Mouse (Mus musculus): ENCODE data around the gene Ap3d1. TPM values are rescaled to one million over a fixed set of nuclear protein-coding genes. Genes with fewer than 3 reads are reported as not detected.

Ap3d1 gene
- polyA plus RNA-seq, 1 experiment from 2014 or later: 109 TPM

DNA sequence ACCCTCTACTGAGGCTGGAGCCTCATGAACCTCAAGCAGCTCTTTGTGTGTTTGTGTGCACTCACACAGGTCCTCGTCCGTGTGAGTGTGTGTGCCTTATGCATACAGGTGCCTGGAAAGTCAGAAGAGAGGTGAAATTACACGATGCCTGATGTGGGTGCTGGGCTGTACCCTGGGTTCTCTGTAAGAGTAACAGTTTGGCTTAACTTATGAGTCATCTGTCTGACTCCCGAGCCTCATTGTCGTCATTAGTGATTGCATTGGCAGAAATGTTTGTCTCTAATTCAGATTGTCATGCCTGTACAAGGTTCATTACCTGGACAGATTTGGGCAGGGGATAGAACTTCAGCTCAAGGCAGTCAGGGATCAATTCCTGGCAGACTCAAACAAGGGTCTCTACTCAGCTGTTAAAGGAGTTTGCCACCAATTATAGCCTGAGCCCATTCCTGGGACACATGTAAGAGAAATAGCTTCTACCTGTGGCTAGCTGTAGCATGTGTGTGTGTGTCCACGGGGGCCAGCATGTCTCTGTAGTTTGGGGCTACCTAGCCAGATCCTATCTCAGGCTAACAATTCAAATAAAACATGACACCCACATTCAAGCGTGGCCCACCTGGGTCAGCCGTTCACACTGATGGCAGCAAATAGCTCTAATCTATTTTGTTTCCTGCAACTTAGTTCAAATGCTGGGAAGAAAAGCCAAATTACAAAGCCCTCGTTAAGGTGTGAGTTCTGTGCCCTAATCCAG, 64.8 kb downstream of the Ap3d1 start:
- peak overlapping the region; percentile 63 for H3K9ac ChIP-seq
- H3K9me3 ChIP-seq: no peaks in the 10 kb centered on the region
- no peaks in the 10 kb centered on the region for H3K36me3 ChIP-seq
- peak overlapping the region; percentile 73 for H3K4me3 ChIP-seq
- WGBS: 43% methylated on average over 9 of the region's 9 CpGs
- H3K27ac ChIP-seq (replicated peaks): peak overlapping the region; percentile 93
- H3K4me1 ChIP-seq (replicated peaks): peaks cover 61% of the 10 kb centered on the region
- no peaks in the 10 kb centered on the region for H3K27me3 ChIP-seq
- ATAC-seq (ENCODE audit: low FRiP score, low read depth): no peak
- peak overlapping the region; percentile 89 for H3K4me2 ChIP-seq

GRCm38 (mm10) chr10:80676198-80676928, 65.7 kb downstream of the Ap3d1 start:
- no peaks in the 10 kb centered on the region for H3K27me3 ChIP-seq
- peaks cover 71% of the 10 kb centered on the region for H3K4me1 ChIP-seq (replicated peaks)
- peak overlapping the region; percentile 73 for H3K4me3 ChIP-seq
- H3K9me3 ChIP-seq: no peaks in the 10 kb centered on the region
- peak; percentile 94 for ATAC-seq (ENCODE audit: low FRiP score, low read depth)
- H3K27ac ChIP-seq (replicated peaks): peak overlapping the region; percentile 93
- WGBS: under 1% methylated on average over 63 of the region's 78 CpGs
- peaks cover 4% of the 10 kb centered on the region for H3K36me3 ChIP-seq
- peak overlapping the region; percentile 82 for H3K9ac ChIP-seq
- H3K4me2 ChIP-seq: peak overlapping the region; percentile 89

DNA sequence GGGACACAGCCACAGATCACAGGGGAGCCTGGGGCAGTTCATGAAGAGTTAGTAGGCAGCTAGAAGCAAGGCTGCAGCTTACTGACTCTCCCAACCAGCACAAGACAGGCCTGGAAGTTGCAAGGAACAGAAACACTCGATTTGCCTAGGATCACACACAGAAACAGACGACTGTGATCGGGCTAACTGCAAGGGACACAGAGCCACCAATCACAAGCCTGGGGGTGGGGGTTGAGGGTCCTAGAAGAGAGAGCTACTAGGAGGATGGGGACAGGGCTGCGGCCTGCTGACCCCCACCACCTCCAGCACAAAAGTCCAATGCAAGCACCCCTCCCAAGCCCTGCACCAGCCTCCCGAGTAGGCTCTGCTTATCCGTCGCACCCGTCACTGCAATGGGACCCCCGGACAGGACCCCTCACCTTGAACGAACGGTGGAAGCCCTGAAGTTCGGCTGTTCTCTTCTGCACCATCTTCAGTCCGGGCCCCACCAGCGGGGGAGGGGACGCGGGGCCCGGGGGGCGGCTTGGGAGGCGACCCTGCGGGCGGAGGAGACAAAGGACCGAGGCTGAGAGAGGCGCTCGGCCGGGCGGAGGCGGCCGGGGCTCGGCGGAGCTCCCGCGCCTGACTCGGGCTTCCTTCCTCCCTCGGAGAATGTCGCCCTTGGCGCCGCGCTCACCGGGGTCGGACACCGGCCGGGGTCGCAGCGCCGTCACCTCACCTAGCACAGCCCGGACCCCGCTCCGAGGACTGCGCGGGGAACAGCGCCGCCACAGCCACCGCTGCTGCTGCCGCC, 66.5 kb downstream of the Ap3d1 start:
- 1% methylated on average over 33 of the region's 54 CpGs for WGBS
- H3K4me3 ChIP-seq: peak overlapping the region; percentile 73
- ATAC-seq (ENCODE audit: low FRiP score, low read depth): peak; percentile 0; the same call in 1 of the 2 replicates
- peak overlapping the region; percentile 93 for H3K27ac ChIP-seq (replicated peaks)
- peak overlapping the region; percentile 82 for H3K9ac ChIP-seq
- peaks cover 77% of the 10 kb centered on the region for H3K4me1 ChIP-seq (replicated peaks)
- H3K4me2 ChIP-seq: peak overlapping the region; percentile 89
- peaks cover 11% of the 10 kb centered on the region for H3K36me3 ChIP-seq
- H3K9me3 ChIP-seq: no peaks in the 10 kb centered on the region
- H3K27me3 ChIP-seq: no peaks in the 10 kb centered on the region

DNA sequence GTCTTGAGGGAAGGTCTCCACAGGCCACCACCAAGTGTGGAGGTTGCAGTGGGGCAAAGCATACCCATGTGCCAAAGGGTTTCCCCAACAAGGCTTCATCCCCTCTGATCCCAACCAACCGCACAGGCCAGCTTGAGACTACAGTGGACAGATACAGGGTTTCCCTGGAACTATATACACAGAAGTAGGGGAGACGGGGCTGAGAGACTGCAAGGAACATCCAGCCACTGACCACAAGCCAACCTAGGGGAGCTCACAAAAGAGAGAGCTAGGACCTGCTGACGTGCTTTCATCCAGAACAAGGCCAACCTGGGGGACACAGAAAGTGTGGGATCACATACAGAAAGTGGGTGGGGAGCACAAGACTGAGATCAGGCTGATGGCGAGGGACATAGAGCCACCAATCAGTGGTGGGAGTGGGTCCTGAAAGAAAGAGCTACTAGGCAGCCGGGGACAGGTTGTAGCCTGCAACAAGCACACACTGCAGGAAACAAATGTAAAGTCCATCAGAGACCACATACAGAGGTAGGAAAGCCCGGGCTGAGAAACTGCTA, 67.1 kb downstream of the Ap3d1 start:
- no peak for ATAC-seq (ENCODE audit: low FRiP score, low read depth)
- Histone ChIP-seq H3K27me3 (no peaks in the 10 kb centered on the region), H3K36me3 (peaks cover 13% of the 10 kb centered on the region), H3K4me2 (peak overlapping the region; percentile 89), H3K27ac (replicated peaks) (peak overlapping the region; percentile 93), H3K4me3 (peak overlapping the region; percentile 73), H3K4me1 (replicated peaks) (peaks cover 82% of the 10 kb centered on the region), H3K9ac (peak overlapping the region; percentile 82), H3K9me3 (no peaks in the 10 kb centered on the region)
- 15% methylated on average over 6 of the region's 6 CpGs for WGBS

- 57% methylated on average over 5 of the region's 5 CpGs for WGBS
- Histone ChIP-seq H3K27me3 (no peaks in the 10 kb centered on the region), H3K9ac (peak overlapping the region; percentile 82), H3K4me3 (peak overlapping the region; percentile 73), H3K36me3 (peaks cover 20% of the 10 kb centered on the region), H3K27ac (replicated peaks) (no peak overlapping the region), H3K4me1 (replicated peaks) (peaks cover 78% of the 10 kb centered on the region), H3K4me2 (peak overlapping the region; percentile 89), H3K9me3 (no peaks in the 10 kb centered on the region)
- ATAC-seq (ENCODE audit: low FRiP score, low read depth): no peak
Measured at GRCm38 (mm10) chr10:80674161-80674711, 67.8 kb downstream of the Ap3d1 start.

- peaks cover 26% of the 10 kb centered on the region for H3K36me3 ChIP-seq
- H3K4me1 ChIP-seq (replicated peaks): peaks cover 72% of the 10 kb centered on the region
- H3K4me2 ChIP-seq: peak overlapping the region; percentile 89
- WGBS: 95% methylated on average over 3 of the region's 3 CpGs
- H3K4me3 ChIP-seq: peak overlapping the region; percentile 73
- H3K9me3 ChIP-seq: no peaks in the 10 kb centered on the region
- H3K27me3 ChIP-seq: no peaks in the 10 kb centered on the region
- peak overlapping the region; percentile 82; the same call in 1 of the 2 replicates for H3K9ac ChIP-seq
- no peak overlapping the region for H3K27ac ChIP-seq (replicated peaks)
- no peak for ATAC-seq (ENCODE audit: low FRiP score, low read depth)
Measured at GRCm38 (mm10) chr10:80673690-80674089, 68.4 kb downstream of the Ap3d1 start.

GRCm38 (mm10) chr10:80671936-80672690, 70.0 kb downstream of the Ap3d1 start:
- Histone ChIP-seq H3K9me3 (no peaks in the 10 kb centered on the region), H3K27ac (replicated peaks) (no peak overlapping the region), H3K4me2 (no peak overlapping the region), H3K36me3 (peaks cover 39% of the 10 kb centered on the region), H3K9ac (no peak overlapping the region), H3K4me3 (no peak overlapping the region), H3K27me3 (no peaks in the 10 kb centered on the region), H3K4me1 (replicated peaks) (peaks cover 57% of the 10 kb centered on the region)
- no peak for ATAC-seq (ENCODE audit: low FRiP score, low read depth)
- 69% methylated on average over 11 of the region's 11 CpGs for WGBS

DNA sequence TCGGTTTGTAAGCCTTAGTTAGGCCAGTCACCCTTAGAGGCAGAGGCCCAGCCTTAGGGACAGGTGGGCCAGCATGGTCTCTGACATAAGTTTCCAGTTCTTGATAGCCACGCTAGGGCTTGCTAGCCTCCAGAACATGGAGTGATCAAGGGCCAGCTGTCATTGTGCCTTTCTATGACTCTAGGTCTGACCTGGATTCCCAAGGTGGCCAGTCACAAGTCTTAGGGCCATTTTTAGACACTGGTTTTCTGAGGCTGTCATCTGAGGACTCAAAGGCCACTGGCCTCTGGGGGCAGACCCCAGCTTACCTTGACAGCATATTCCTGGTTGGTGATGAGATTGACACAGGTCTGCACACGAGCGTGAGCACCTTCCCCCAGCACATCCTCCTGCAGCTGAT, 70.8 kb downstream of the Ap3d1 start:
- Histone ChIP-seq H3K4me1 (replicated peaks) (peaks cover 52% of the 10 kb centered on the region), H3K36me3 (peaks cover 48% of the 10 kb centered on the region), H3K27me3 (no peaks in the 10 kb centered on the region), H3K27ac (replicated peaks) (no peak overlapping the region), H3K9ac (no peak overlapping the region), H3K9me3 (no peaks in the 10 kb centered on the region), H3K4me2 (no peak overlapping the region), H3K4me3 (no peak overlapping the region)
- WGBS: 93% methylated on average over 4 of the region's 4 CpGs
- ATAC-seq (ENCODE audit: low FRiP score, low read depth): no peak

DNA sequence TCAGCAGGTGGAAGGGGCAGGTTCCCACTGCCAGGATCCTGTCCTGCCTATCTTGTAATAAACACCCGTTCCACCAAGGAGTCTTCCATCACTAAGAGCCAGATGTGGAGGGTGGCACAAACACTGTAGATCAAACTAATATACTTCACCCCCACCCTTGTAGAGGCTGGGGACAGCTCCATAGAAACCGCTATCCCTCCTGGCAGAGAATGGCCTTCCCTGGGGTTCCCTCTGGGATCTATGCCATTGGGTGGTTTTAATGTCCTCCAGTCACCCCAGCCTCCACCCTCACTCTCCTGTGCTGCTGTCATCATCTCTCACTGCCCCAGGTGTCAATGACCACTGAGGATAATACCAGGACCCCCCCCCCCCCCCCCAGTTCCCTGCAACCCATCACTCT, 71.5 kb downstream of the Ap3d1 start:
- Histone ChIP-seq H3K36me3 (peaks cover 52% of the 10 kb centered on the region), H3K4me2 (no peak overlapping the region), H3K27me3 (no peaks in the 10 kb centered on the region), H3K4me3 (no peak overlapping the region), H3K4me1 (replicated peaks) (peaks cover 53% of the 10 kb centered on the region), H3K27ac (replicated peaks) (no peak overlapping the region), H3K9me3 (no peaks in the 10 kb centered on the region), H3K9ac (no peak overlapping the region)
- WGBS: 76% methylated on average over 2 of the region's 2 CpGs
- no peak for ATAC-seq (ENCODE audit: low FRiP score, low read depth)

GRCm38 (mm10) chr10:80669737-80670485, 72.2 kb downstream of the Ap3d1 start:
- ATAC-seq (ENCODE audit: low FRiP score, low read depth): no peak
- Histone ChIP-seq H3K4me1 (replicated peaks) (peaks cover 53% of the 10 kb centered on the region), H3K4me3 (no peak overlapping the region), H3K9me3 (no peaks in the 10 kb centered on the region), H3K27me3 (no peaks in the 10 kb centered on the region), H3K4me2 (no peak overlapping the region), H3K27ac (replicated peaks) (no peak overlapping the region), H3K9ac (no peak overlapping the region), H3K36me3 (peaks cover 52% of the 10 kb centered on the region)
- WGBS: 95% methylated on average over 7 of the region's 7 CpGs
